Mouse (Mus musculus) spleen, adult 18-20 months (tissue): ENCODE results near the gene Gm21987.

Source experiments
- DNase-seq, 2 experiments: peaks; one replicate each; pipeline ENCODE4 v3.0.0; 2022; ENCODE audit warnings: mixed read lengths in 2 of 2

The Gm21987 gene

GRCm38 (mm10) chr16:38372876-38373275 is 26.0 kb downstream of the Gm21987 start:
- DNase-seq, result no peak

GRCm38 (mm10) chr16:38373439-38373838 is 26.6 kb downstream of the Gm21987 start:
- no peak for DNase-seq

- DNase-seq, result no peak
These were observed 27.1 kb downstream of the Gm21987 start for GRCm38 (mm10) chr16:38373941-38374340.

- DNase-seq, result no peak
These were observed 27.7 kb downstream of the Gm21987 start for GRCm38 (mm10) chr16:38374379-38375140.

GRCm38 (mm10) chr16:38375182-38375581 is 28.3 kb downstream of the Gm21987 start:
- DNase-seq, result no peak

- DNase-seq, result peak in 1 of 2 experiments; percentile 33
These were observed 29.5 kb downstream of the Gm21987 start for GRCm38 (mm10) chr16:38376163-38376840.

GRCm38 (mm10) chr16:38376841-38377249 is 30.0 kb downstream of the Gm21987 start:
- DNase-seq, result no peak

GRCm38 (mm10) chr16:38377546-38377945 is 30.7 kb downstream of the Gm21987 start:
- DNase-seq, result no peak

GRCm38 (mm10) chr16:38378591-38378990 is 31.8 kb downstream of the Gm21987 start:
- DNase-seq, result no peak

- DNase-seq, result no peak
These were observed 32.2 kb downstream of the Gm21987 start for GRCm38 (mm10) chr16:38379088-38379487.

- no peak for DNase-seq
These were observed 32.7 kb downstream of the Gm21987 start for GRCm38 (mm10) chr16:38379493-38379892.

GRCm38 (mm10) chr16:38379926-38380325 is 33.1 kb downstream of the Gm21987 start:
- no peak for DNase-seq

GRCm38 (mm10) chr16:38383683-38384082 is 36.8 kb downstream of the Gm21987 start:
- no peak for DNase-seq

- DNase-seq, result no peak
These were observed 38.4 kb downstream of the Gm21987 start for GRCm38 (mm10) chr16:38385184-38385634.

- DNase-seq, result no peak
These were observed 38.9 kb downstream of the Gm21987 start for GRCm38 (mm10) chr16:38385700-38386099.

- DNase-seq, result no peak
These were observed 40.5 kb downstream of the Gm21987 start for GRCm38 (mm10) chr16:38387389-38387788.

GRCm38 (mm10) chr16:38388757-38389156 is 41.9 kb downstream of the Gm21987 start:
- no peak for DNase-seq

- DNase-seq, result no peak
These were observed 42.5 kb downstream of the Gm21987 start for GRCm38 (mm10) chr16:38389284-38389893.

- DNase-seq, result no peak
These were observed 43.5 kb downstream of the Gm21987 start for GRCm38 (mm10) chr16:38390322-38390721.

GRCm38 (mm10) chr16:38392126-38392894 is 45.5 kb downstream of the Gm21987 start:
- DNase-seq, result no peak

- DNase-seq, result no peak
These were observed 47.4 kb downstream of the Gm21987 start for GRCm38 (mm10) chr16:38394191-38394618.

- no peak for DNase-seq
These were observed 48.4 kb downstream of the Gm21987 start for GRCm38 (mm10) chr16:38395060-38395730.
